Mouse (Mus musculus) retina, adult 2 months (tissue): Measurements from ENCODE around the gene Tmx2.
"Not testable (repeated sequence)": the region's sequence is repeated elsewhere in the genome, so short reads cannot be mapped to it uniquely, and the experiment has no call there.

Experiments
- DNase-seq: peaks from one replicate; pipeline ENCODE4 v3.0.0-alpha.2; 2012; ENCODE audit warnings: low read depth, low spot score

Tmx2 gene

GRCm38 (mm10) chr2:84679016-84679415, at the start of gene Tmx2:
Gene Tmx2 (minus strand): TSS chr2:84679140.
- DNase-seq = no peak

- DNase-seq = not testable (repeated sequence)
These were observed 49.3 kb upstream of the Tmx2 start for GRCm38 (mm10) chr2:84728191-84728590.

- DNase-seq = peak; percentile 91
These were observed 48.4 kb upstream of the Tmx2 start, which contains the start of gene Clp1 for GRCm38 (mm10) chr2:84727172-84727858. Gene Clp1 (minus strand): TSS chr2:84727350.

- no peak for DNase-seq
These were observed 47.8 kb upstream of the Tmx2 start for GRCm38 (mm10) chr2:84726716-84727115.

- no peak for DNase-seq
These were observed 46.8 kb upstream of the Tmx2 start for GRCm38 (mm10) chr2:84725770-84726169.

GRCm38 (mm10) chr2:84723856-84724255, 44.9 kb upstream of the Tmx2 start:
- no peak for DNase-seq

GRCm38 (mm10) chr2:84721182-84721581, 42.2 kb upstream of the Tmx2 start:
- no peak for DNase-seq

GRCm38 (mm10) chr2:84720718-84721117, 41.8 kb upstream of the Tmx2 start:
- DNase-seq = no peak

GRCm38 (mm10) chr2:84717357-84717756, 38.4 kb upstream of the Tmx2 start:
- no peak for DNase-seq

GRCm38 (mm10) chr2:84716423-84717355, 37.7 kb upstream of the Tmx2 start:
- DNase-seq = no peak

- peak; percentile 93 for DNase-seq
These were observed 36.8 kb upstream of the Tmx2 start for GRCm38 (mm10) chr2:84715562-84716361.

GRCm38 (mm10) chr2:84714811-84715561, 36.0 kb upstream of the Tmx2 start, which contains the start of gene Zdhhc5:
Gene Zdhhc5 (minus strand): TSS chr2:84715180.
- DNase-seq = peak; percentile 97

GRCm38 (mm10) chr2:84714422-84714810, 35.5 kb upstream of the Tmx2 start:
- DNase-seq = no peak

GRCm38 (mm10) chr2:84711898-84712297, 33.0 kb upstream of the Tmx2 start:
- DNase-seq = no peak

- DNase-seq = no peak
These were observed 28.6 kb upstream of the Tmx2 start for GRCm38 (mm10) chr2:84707523-84707922.

GRCm38 (mm10) chr2:84705295-84705694, 26.4 kb upstream of the Tmx2 start:
- no peak for DNase-seq

GRCm38 (mm10) chr2:84704329-84704728, 25.4 kb upstream of the Tmx2 start:
- no peak for DNase-seq

- peak; percentile 58 for DNase-seq
These were observed 24.6 kb upstream of the Tmx2 start for GRCm38 (mm10) chr2:84703497-84703896.

GRCm38 (mm10) chr2:84695007-84695695, 16.2 kb upstream of the Tmx2 start:
- DNase-seq = no peak

GRCm38 (mm10) chr2:84690050-84690449, 11.1 kb upstream of the Tmx2 start:
- DNase-seq = no peak
